Mouse (Mus musculus): ENCODE results near the gene Anapc11.

The Anapc11 gene

GRCm38 (mm10) chr11:120598283-120598989, at the start of gene Anapc11, which contains the start of gene Alyref:
Gene Anapc11 (plus strand): TSS chr11:120598421.
Gene Alyref (minus strand): TSS chr11:120598365.
- peak; percentile 98 for DNase-seq (ENCODE audit: low read depth, low spot score)

- DNase-seq (ENCODE audit: low read depth, low spot score), result no peak
Observed at GRCm38 (mm10) chr11:120548786-120549167, 49.4 kb upstream of the Anapc11 start.

- DNase-seq (ENCODE audit: low read depth, low spot score), result peak; percentile 90
Observed at GRCm38 (mm10) chr11:120549168-120549945, 48.9 kb upstream of the Anapc11 start, which contains the start of gene Mcrip1. Gene Mcrip1 (minus strand): TSS chr11:120549727.

GRCm38 (mm10) chr11:120549986-120550809, 48.0 kb upstream of the Anapc11 start:
- DNase-seq (ENCODE audit: low read depth, low spot score), result no peak

- no peak for DNase-seq (ENCODE audit: low read depth, low spot score)
Observed at GRCm38 (mm10) chr11:120550810-120551440, 47.3 kb upstream of the Anapc11 start, which contains the start of gene Ppp1r27. Gene Ppp1r27 (minus strand): TSS chr11:120551132.

- DNase-seq (ENCODE audit: low read depth, low spot score), result no peak
Observed at GRCm38 (mm10) chr11:120552736-120553135, 45.5 kb upstream of the Anapc11 start.

DNA sequence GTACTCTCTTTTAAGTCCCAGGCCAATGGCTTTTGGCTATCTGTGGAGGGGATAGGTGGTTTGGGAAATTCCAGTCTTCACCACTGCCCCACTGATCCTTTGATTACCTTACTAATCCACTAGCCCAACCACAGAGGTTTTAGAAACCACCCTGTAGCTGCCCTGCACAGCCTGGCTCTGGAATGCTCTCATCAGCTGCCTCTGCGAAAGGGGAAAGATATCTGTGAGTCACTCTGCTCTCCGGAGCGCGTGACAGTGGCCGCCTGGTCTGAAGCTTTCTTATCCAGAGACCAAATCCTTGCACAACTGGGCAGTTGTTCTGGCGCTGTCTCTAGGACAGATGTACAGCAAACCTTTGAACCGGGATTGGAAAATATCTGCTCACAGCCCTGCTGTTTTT, 43.4 kb upstream of the Anapc11 start:
- no peak for DNase-seq (ENCODE audit: low read depth, low spot score)

- no peak for DNase-seq (ENCODE audit: low read depth, low spot score)
Observed at GRCm38 (mm10) chr11:120555260-120555659, 43.0 kb upstream of the Anapc11 start.

DNA sequence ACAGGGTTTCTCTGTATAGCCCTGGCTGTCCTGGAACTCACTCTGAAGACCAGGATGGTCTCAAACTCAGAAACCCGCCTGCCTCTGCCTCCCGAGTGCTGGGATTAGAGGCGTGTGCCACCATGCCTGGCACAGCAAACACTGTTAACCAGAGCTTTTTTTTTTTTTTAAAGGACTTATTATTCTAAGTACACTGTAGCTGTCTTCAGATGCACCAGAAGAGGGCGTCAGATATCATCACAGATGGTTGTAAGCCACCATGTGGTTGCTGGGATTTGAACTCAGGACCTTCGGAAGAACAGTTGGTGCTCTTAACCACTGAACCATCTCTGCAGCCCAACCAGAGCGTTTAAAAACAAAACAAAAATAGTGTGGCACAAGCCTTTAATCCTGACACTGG, 39.4 kb upstream of the Anapc11 start:
- peak; percentile 31 for DNase-seq (ENCODE audit: low read depth, low spot score)

- DNase-seq (ENCODE audit: low read depth, low spot score), result no peak
Observed at GRCm38 (mm10) chr11:120560952-120561728, 37.1 kb upstream of the Anapc11 start.

GRCm38 (mm10) chr11:120562949-120563348, 35.3 kb upstream of the Anapc11 start:
- no peak for DNase-seq (ENCODE audit: low read depth, low spot score)

- no peak for DNase-seq (ENCODE audit: low read depth, low spot score)
Observed at GRCm38 (mm10) chr11:120565114-120565513, 33.1 kb upstream of the Anapc11 start.

- no peak for DNase-seq (ENCODE audit: low read depth, low spot score)
Observed at GRCm38 (mm10) chr11:120568324-120568723, 29.9 kb upstream of the Anapc11 start.

GRCm38 (mm10) chr11:120571122-120571521, 27.1 kb upstream of the Anapc11 start:
- no peak for DNase-seq (ENCODE audit: low read depth, low spot score)

- no peak for DNase-seq (ENCODE audit: low read depth, low spot score)
Observed at GRCm38 (mm10) chr11:120571754-120572416, 26.3 kb upstream of the Anapc11 start.

- no peak for DNase-seq (ENCODE audit: low read depth, low spot score)
Observed at GRCm38 (mm10) chr11:120572417-120572751, 25.8 kb upstream of the Anapc11 start.

DNA sequence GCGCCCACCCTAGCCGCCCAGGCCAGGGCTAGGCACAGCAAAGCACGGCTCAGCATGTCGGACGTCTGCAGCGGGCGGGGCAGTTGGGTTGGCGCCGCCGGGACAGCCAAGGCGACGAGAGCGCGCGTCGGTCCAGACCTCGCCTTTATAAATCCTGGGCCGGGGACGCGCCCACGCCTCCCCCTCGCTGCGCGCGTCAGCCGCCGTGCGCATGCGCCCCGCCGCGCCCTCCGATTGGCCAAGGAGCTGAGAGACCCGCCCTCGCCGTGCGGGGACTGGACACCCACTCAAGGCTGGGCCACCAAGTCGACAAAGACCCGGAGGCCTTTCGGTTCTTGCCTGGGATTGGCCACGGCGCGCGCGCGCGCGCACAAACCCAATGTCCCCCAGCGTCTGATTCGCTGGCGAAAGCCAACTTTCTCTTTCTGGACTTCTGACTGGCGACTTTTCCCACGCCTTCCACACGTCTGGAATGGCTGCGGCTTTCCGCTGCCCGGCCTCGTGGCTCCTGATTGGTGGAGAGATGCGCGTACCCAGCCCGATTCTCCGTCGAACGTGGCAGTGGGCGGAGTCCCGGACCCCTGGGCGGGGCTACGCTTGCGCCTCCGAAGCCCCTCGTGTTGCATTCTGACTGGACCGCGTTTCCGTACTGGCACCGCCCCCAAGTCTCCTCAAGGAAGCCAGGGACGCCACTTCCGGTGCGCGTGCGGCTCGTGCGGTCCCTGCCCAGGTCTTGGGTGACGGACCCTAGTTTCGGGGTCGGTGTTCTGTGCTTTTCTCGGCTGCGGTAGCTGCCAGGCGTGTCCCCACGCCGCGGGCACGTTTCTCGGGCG, 25.3 kb upstream of the Anapc11 start, which contains the start of gene P4hb:
Gene P4hb, minus strand, starts transcription at position 502 of the 833 bp plus-strand sequence.
- DNase-seq (ENCODE audit: low read depth, low spot score), result peak; percentile 100

- DNase-seq (ENCODE audit: low read depth, low spot score), result no peak
Observed at GRCm38 (mm10) chr11:120573585-120574277, 24.5 kb upstream of the Anapc11 start.

DNA sequence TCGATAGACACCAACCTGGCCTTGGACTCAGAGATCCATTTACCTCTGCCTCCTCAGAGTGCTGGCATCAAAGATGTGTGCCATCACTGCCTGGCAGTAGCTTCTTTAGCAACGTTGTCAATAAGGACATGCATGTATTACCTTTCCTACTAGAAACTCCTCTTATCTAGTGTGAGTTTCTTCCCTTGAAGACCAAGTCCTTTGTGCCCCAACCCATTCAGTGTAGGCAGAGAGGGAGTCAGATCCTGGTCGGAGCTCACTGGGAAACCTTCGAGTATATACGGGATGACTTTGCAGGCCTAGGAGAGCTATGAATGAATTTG, 24.0 kb upstream of the Anapc11 start:
- peak; percentile 50 for DNase-seq (ENCODE audit: low read depth, low spot score)
